Mouse (Mus musculus): Measurements from ENCODE around the gene Hmcn1. TPM values are rescaled to one million over a fixed set of nuclear protein-coding genes. Genes with fewer than 3 reads are reported as not detected.

Gene Hmcn1
- polyA plus RNA-seq, 1 experiment: 2.6 TPM

DNA sequence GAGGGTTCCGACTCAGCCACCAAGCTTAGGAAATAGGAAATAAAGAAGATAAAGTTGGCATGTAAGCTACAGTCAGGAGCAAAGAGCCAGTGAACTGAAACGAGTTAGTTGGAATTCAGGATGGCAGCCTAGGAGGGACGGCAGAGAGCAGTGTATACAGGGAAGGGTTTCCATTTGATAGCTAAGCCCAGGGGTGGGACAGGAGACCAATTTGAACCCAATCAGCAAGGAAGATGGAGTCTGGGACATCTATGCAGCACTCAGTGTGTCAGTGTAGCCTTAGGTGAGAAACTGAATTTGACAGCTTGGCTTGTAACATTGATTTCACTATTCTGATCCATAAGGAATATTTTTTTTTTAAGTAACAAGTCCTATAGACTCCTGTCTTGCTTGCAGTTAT lies 42.5 kb upstream of the Hmcn1 start:
- Histone ChIP-seq H3K4me3 (ENCODE audit: low read depth, low read length) (no peak overlapping the region), H3K27ac (ENCODE audit: insufficient read depth, low read depth, low read length) (no peak overlapping the region), H3K4me1 (ENCODE audit: control insufficient read depth, insufficient read depth, insufficient read length, low read length) (no peaks in the 10 kb centered on the region), H3K36me3 (ENCODE audit: control insufficient read depth, insufficient read depth, low read length) (no peaks in the 10 kb centered on the region), H3K27me3 (ENCODE audit: control insufficient read depth, insufficient read depth, low read length) (no peaks in the 10 kb centered on the region)
- 79% methylated on average over 3 of the region's 3 CpGs for whole genome bisulfite sequencing
- no peak for TF ChIP-seq POLR2A (IDR thresholded peaks at IDR 0.05; ENCODE audit: low read depth, low read length)
- no peak for TF ChIP-seq CTCF (IDR thresholded peaks at IDR 0.05; ENCODE audit: extremely low read depth, insufficient read length, insufficient replicate concordance, low read depth, low read length)

GRCm38 (mm10) chr1:151034993-151035592 lies 41.9 kb upstream of the Hmcn1 start:
- no peaks in the 10 kb centered on the region for H3K27me3 ChIP-seq (ENCODE audit: control insufficient read depth, insufficient read depth, low read length)
- TF ChIP-seq POLR2A (IDR thresholded peaks at IDR 0.05; ENCODE audit: low read depth, low read length): no peak
- no peak for TF ChIP-seq CTCF (IDR thresholded peaks at IDR 0.05; ENCODE audit: extremely low read depth, insufficient read length, insufficient replicate concordance, low read depth, low read length)
- no peak overlapping the region for H3K27ac ChIP-seq (ENCODE audit: insufficient read depth, low read depth, low read length)
- no peak overlapping the region for H3K4me3 ChIP-seq (ENCODE audit: low read depth, low read length)
- no peaks in the 10 kb centered on the region for H3K36me3 ChIP-seq (ENCODE audit: control insufficient read depth, insufficient read depth, low read length)
- H3K4me1 ChIP-seq (ENCODE audit: control insufficient read depth, insufficient read depth, insufficient read length, low read length): no peaks in the 10 kb centered on the region
- WGBS: under 1% methylated on average over 5 of the region's 5 CpGs

GRCm38 (mm10) chr1:151033291-151033690 lies 40.1 kb upstream of the Hmcn1 start:
- no peaks in the 10 kb centered on the region for H3K4me1 ChIP-seq (ENCODE audit: control insufficient read depth, insufficient read depth, insufficient read length, low read length)
- no peaks in the 10 kb centered on the region for H3K27me3 ChIP-seq (ENCODE audit: control insufficient read depth, insufficient read depth, low read length)
- H3K27ac ChIP-seq (ENCODE audit: insufficient read depth, low read depth, low read length): no peak overlapping the region
- no peak overlapping the region for H3K4me3 ChIP-seq (ENCODE audit: low read depth, low read length)
- H3K36me3 ChIP-seq (ENCODE audit: control insufficient read depth, insufficient read depth, low read length): no peaks in the 10 kb centered on the region
- TF ChIP-seq POLR2A (IDR thresholded peaks at IDR 0.05; ENCODE audit: low read depth, low read length): no peak
- no peak for TF ChIP-seq CTCF (IDR thresholded peaks at IDR 0.05; ENCODE audit: extremely low read depth, insufficient read length, insufficient replicate concordance, low read depth, low read length)

- 51% methylated on average over 10 of the region's 10 CpGs for WGBS
- H3K4me3 ChIP-seq (ENCODE audit: low read depth, low read length): no peak overlapping the region
- H3K36me3 ChIP-seq (ENCODE audit: control insufficient read depth, insufficient read depth, low read length): no peaks in the 10 kb centered on the region
- H3K4me1 ChIP-seq (ENCODE audit: control insufficient read depth, insufficient read depth, insufficient read length, low read length): no peaks in the 10 kb centered on the region
- H3K27ac ChIP-seq (ENCODE audit: insufficient read depth, low read depth, low read length): no peak overlapping the region
- no peak for TF ChIP-seq POLR2A (IDR thresholded peaks at IDR 0.05; ENCODE audit: low read depth, low read length)
- TF ChIP-seq CTCF (IDR thresholded peaks at IDR 0.05; ENCODE audit: extremely low read depth, insufficient read length, insufficient replicate concordance, low read depth, low read length): no peak
- H3K27me3 ChIP-seq (ENCODE audit: control insufficient read depth, insufficient read depth, low read length): no peaks in the 10 kb centered on the region
These were observed 38.3 kb upstream of the Hmcn1 start for GRCm38 (mm10) chr1:151031581-151031980.

- Histone ChIP-seq H3K4me3 (ENCODE audit: low read depth, low read length) (no peak overlapping the region), H3K4me1 (ENCODE audit: control insufficient read depth, insufficient read depth, insufficient read length, low read length) (no peaks in the 10 kb centered on the region), H3K36me3 (ENCODE audit: control insufficient read depth, insufficient read depth, low read length) (no peaks in the 10 kb centered on the region), H3K27ac (ENCODE audit: insufficient read depth, low read depth, low read length) (no peak overlapping the region), H3K27me3 (ENCODE audit: control insufficient read depth, insufficient read depth, low read length) (no peaks in the 10 kb centered on the region)
- TF ChIP-seq CTCF (IDR thresholded peaks at IDR 0.05; ENCODE audit: extremely low read depth, insufficient read length, insufficient replicate concordance, low read depth, low read length) (no peak), POLR2A (IDR thresholded peaks at IDR 0.05; ENCODE audit: low read depth, low read length) (no peak)
- WGBS: 77% methylated on average over 8 of the region's 8 CpGs
These were observed 37.9 kb upstream of the Hmcn1 start for GRCm38 (mm10) chr1:151031086-151031485.

DNA sequence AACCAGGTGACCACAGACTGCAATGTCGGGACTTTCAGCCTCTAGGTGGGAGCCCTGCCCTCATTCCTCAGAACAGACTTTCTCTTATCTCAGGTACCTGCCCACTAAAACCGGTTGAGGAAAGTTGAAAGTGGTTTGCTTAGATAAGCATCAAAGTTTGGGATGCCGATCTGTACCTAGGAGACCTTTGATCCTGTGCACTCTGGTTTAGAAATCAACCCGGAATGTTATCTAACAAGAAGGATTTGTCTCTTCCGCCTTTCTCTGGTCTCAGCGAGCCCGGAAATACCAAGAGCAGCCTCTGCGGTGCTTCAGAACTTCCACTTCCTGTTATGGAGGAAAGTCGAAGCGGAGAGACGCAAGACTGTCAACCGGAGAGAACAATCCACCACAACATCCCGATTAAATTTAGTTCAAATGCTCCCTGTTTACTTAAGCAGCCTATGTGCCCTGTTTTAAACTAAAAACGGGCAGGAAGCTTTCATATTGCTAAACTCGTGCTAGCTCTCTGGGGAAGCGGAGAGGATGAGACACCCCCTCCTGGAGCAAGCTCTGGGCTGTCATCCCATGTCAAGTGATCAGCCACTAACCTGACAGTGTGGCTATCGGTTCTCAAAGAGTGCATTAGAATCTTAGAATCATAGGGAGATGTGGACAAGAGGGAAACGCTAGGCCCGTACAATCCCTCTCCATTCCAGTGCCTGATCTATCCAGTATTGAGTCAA lies 32.0 kb upstream of the Hmcn1 start:
- peak overlapping the region; percentile 23; the same call in 1 of the 2 replicates for H3K27ac ChIP-seq (ENCODE audit: insufficient read depth, low read depth, low read length)
- no peaks in the 10 kb centered on the region for H3K27me3 ChIP-seq (ENCODE audit: control insufficient read depth, insufficient read depth, low read length)
- TF ChIP-seq POLR2A (IDR thresholded peaks at IDR 0.05; ENCODE audit: low read depth, low read length) (no peak), CTCF (IDR thresholded peaks at IDR 0.05; ENCODE audit: extremely low read depth, insufficient read length, insufficient replicate concordance, low read depth, low read length) (no peak)
- no peaks in the 10 kb centered on the region for H3K36me3 ChIP-seq (ENCODE audit: control insufficient read depth, insufficient read depth, low read length)
- WGBS: 42% methylated on average over 19 of the region's 19 CpGs
- peak overlapping the region; percentile 3; the same call in 1 of the 2 replicates for H3K4me3 ChIP-seq (ENCODE audit: low read depth, low read length)
- peaks cover 2% of the 10 kb centered on the region; the same call in 1 of the 2 replicates for H3K4me1 ChIP-seq (ENCODE audit: control insufficient read depth, insufficient read depth, insufficient read length, low read length)

DNA sequence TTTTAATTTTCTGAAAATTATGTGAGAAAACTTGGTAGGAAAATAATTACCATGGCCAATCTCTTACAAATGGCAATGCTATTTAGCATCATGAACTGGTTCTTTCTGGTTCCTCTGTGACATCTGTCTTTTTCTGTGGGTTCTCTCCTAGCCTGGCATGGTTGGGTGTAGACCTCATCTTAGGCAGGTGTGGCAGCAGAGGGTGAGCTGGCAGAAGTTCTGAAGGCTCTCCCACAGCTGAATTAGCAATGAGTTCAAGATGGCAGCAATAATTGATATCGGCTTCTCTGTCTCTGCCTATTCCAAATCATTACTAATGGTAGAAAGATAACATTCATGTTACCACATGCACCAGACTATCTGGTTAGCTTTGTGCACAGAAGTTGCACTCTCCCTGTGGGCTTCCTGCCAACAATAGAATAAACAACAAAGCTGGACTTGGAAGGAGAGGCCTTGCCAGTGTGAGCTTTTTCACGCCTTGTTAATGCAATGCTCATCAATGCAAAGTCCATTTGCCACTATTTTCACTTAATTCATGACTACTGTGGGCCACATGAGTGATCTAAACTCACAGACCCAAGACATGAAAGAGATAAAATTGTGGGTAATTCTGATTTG lies 26.1 kb upstream of the Hmcn1 start:
- Histone ChIP-seq H3K27ac (ENCODE audit: insufficient read depth, low read depth, low read length) (no peak overlapping the region), H3K36me3 (ENCODE audit: control insufficient read depth, insufficient read depth, low read length) (no peaks in the 10 kb centered on the region), H3K4me1 (ENCODE audit: control insufficient read depth, insufficient read depth, insufficient read length, low read length) (no peaks in the 10 kb centered on the region), H3K27me3 (ENCODE audit: control insufficient read depth, insufficient read depth, low read length) (no peaks in the 10 kb centered on the region), H3K4me3 (ENCODE audit: low read depth, low read length) (no peak overlapping the region)
- TF ChIP-seq POLR2A (IDR thresholded peaks at IDR 0.05; ENCODE audit: low read depth, low read length): no peak
- no peak for TF ChIP-seq CTCF (IDR thresholded peaks at IDR 0.05; ENCODE audit: extremely low read depth, insufficient read length, insufficient replicate concordance, low read depth, low read length)
- 24% methylated on average over 2 of the region's 2 CpGs for WGBS

All from small intestine, adult 2 months (tissue).